In the genomic region with DNA sequence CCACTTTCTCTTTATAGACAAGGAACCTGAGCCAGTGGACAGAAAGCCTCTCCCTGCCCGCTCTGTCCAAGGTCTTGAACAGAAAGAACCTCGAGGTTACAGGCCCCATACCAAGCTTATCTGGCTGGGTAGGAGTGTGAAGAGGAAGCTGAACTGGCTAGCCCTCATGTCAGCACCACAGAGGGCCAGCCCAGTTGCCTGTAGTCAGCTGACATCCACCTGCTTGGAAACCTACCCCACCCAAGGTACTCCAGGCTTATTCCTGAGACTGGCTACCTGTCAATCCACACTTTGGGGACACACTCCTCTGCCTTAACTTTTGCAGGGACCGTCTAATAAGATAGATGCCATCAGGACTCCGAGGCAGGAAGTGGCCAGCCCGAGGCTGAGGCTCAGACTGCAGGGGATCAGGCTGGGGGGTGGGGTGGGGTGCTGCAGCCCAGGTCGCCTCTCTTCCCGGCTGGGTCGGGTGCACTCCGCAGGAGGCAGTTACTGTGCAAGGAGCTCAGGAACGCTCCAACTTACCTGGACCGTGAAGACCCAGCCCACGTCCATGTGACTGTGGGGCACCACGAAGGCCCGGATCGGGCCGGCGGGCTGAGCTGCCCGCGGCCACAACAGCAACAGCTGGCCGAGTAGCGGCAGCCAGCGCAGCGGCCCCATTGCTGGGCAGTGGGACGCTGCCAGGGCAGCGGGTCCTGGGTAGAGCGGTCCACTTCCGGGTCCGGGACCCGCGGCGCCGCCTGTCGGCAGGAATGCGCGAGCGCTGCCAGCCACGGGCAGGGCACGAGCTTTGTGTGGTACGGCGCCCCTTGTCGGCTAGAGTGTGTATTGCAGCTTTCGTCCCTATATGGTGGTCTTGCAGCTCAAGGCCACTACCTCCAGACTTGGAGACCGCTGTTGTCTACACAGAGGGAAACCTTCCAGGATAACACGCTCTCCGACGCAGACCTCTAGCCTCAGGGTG, we compare ENCODE assay signal across 8 mouse cellular contexts. TPM values are rescaled to one million over a fixed set of nuclear protein-coding genes. Genes with fewer than 3 reads are reported as not detected.
DNase-seq lines count a peak whose midpoint lies in the region; ATAC-seq and TF ChIP-seq lines count a peak whose summit lies in the region.

Man2b2 (minus strand) TSS at position 741 of the 967 bp plus-strand sequence.

- peak within 1 kb of the TSS; percentile 71 for H3K4me3 ChIP-seq in erythroblast, embryonic 14.5 days (replicated peaks)
- H3K4me3 ChIP-seq in heart, embryonic 12.5 days: peak within 1 kb of the TSS; percentile 60
- peak within 1 kb of the TSS; percentile 45 for H3K4me3 ChIP-seq in kidney, postnatal 0 days (replicated peaks; ENCODE audit: low read depth, low read length)
- peak within 1 kb of the TSS; percentile 75 for H3K4me3 ChIP-seq in liver, embryonic 11.5 days (ENCODE audit: low read depth, low read length)
- H3K4me3 ChIP-seq in stomach, embryonic 14.5 days (ENCODE audit: low read depth, low read length): peak within 1 kb of the TSS; percentile 55

- ATAC-seq in heart, embryonic 12.5 days (ENCODE audit: insufficient number of reproducible peaks, low FRiP score): peak; percentile 89
- peak; percentile 89 for ATAC-seq in kidney, postnatal 0 days (replicated peaks; ENCODE audit: low FRiP score, low read depth)
- peak; percentile 91 for ATAC-seq in liver, embryonic 11.5 days (replicated peaks; ENCODE audit: low FRiP score)
- ATAC-seq in stomach, embryonic 14.5 days (ENCODE audit: insufficient number of reproducible peaks, insufficient read depth, low FRiP score, low read depth): peak; percentile 79

- 2% methylated on average over 46 of the region's 46 CpGs for WGBS in heart, embryonic 12.5 days
- 4% methylated on average over 46 of the region's 46 CpGs for whole genome bisulfite sequencing in kidney, postnatal 0 days
- WGBS in liver, embryonic 11.5 days: 2% methylated on average over 46 of the region's 46 CpGs
- WGBS in stomach, embryonic 14.5 days: 3% methylated on average over 46 of the region's 46 CpGs

- TF ChIP-seq CTCF in kidney, postnatal 0 days (IDR thresholded peaks at IDR 0.05; ENCODE audit: low read depth): peak; percentile 99

- H3K9me3 ChIP-seq in erythroblast, embryonic 14.5 days (ENCODE audit: control insufficient read depth, low read length): no peaks in the 10 kb centered on the region
- no peaks in the 10 kb centered on the region for H3K9me3 ChIP-seq in heart, embryonic 12.5 days (replicated peaks)
- no peaks in the 10 kb centered on the region for H3K9me3 ChIP-seq in kidney, postnatal 0 days (replicated peaks; ENCODE audit: low read length)
- no peaks in the 10 kb centered on the region for H3K9me3 ChIP-seq in liver, embryonic 11.5 days (ENCODE audit: control insufficient read depth, low read length)
- no peaks in the 10 kb centered on the region for H3K9me3 ChIP-seq in stomach, embryonic 14.5 days (ENCODE audit: control insufficient read depth, low read depth, low read length)

- peak; percentile 95 to 96 for DNase-seq in B cell, adult 2 months
- DNase-seq in brain, adult 2 months (ENCODE audit: low read depth, low spot score): peak; percentile 88
- DNase-seq in kidney, postnatal 0 days (ENCODE audit: low spot score): peak; percentile 80
- peak; percentile 93 for DNase-seq in liver, embryonic 11.5 days (ENCODE audit: low spot score)
- peak; percentile 94 for DNase-seq in naive thymus-derived CD4-positive, alpha-beta T cell, adult 2 months (ENCODE audit: low read depth)

- peaks cover 17% of the 10 kb centered on the region for H3K4me1 ChIP-seq in erythroblast, embryonic 14.5 days (ENCODE audit: control insufficient read depth)
- H3K4me1 ChIP-seq in heart, embryonic 12.5 days (replicated peaks): 0 out of 2 replicates have a peak, but pooled peaks cover 11% of the 10 kb centered on the region
- peaks cover 4% of the 10 kb centered on the region; the same call in 1 of the 2 replicates for H3K4me1 ChIP-seq in kidney, postnatal 0 days (replicated peaks; ENCODE audit: insufficient read depth, low read length)
- H3K4me1 ChIP-seq in liver, embryonic 11.5 days (replicated peaks; ENCODE audit: control insufficient read depth, insufficient read depth, low read length): peaks cover 10% of the 10 kb centered on the region; the same call in 1 of the 2 replicates
- no peaks in the 10 kb centered on the region for H3K4me1 ChIP-seq in stomach, embryonic 14.5 days (ENCODE audit: control insufficient read depth, insufficient read depth, low read length)

- no peaks in the 10 kb centered on the region for H3K27me3 ChIP-seq in erythroblast, embryonic 14.5 days (ENCODE audit: control insufficient read depth)
- peaks cover 3% of the 10 kb centered on the region; the same call in 1 of the 2 replicates for H3K27me3 ChIP-seq in heart, embryonic 12.5 days (replicated peaks)
- no peaks in the 10 kb centered on the region for H3K27me3 ChIP-seq in kidney, postnatal 0 days (ENCODE audit: insufficient read depth, low read length)
- H3K27me3 ChIP-seq in liver, embryonic 11.5 days (replicated peaks; ENCODE audit: control insufficient read depth, insufficient read depth, low read length): no peaks in the 10 kb centered on the region
- no peaks in the 10 kb centered on the region for H3K27me3 ChIP-seq in stomach, embryonic 14.5 days (ENCODE audit: control insufficient read depth, insufficient read depth, low read length)

- no peak within 1 kb of the TSS for H3K27ac ChIP-seq in heart, embryonic 12.5 days (ENCODE audit: poor library complexity, severe bottlenecking)
- no peak within 1 kb of the TSS for H3K27ac ChIP-seq in kidney, postnatal 0 days
- no peak within 1 kb of the TSS for H3K27ac ChIP-seq in liver, embryonic 11.5 days (ENCODE audit: low read depth, low read length)
- no peak within 1 kb of the TSS for H3K27ac ChIP-seq in stomach, embryonic 14.5 days (ENCODE audit: low read length)

- peak within 1 kb of the TSS; percentile 74 for H3K4me2 ChIP-seq in heart, embryonic 12.5 days
- H3K4me2 ChIP-seq in kidney, postnatal 0 days (ENCODE audit: low read length): peak within 1 kb of the TSS; percentile 64
- H3K4me2 ChIP-seq in liver, embryonic 11.5 days: peak within 1 kb of the TSS; percentile 93
- peak within 1 kb of the TSS; percentile 60 for H3K4me2 ChIP-seq in stomach, embryonic 14.5 days (replicated peaks; ENCODE audit: low read depth, low read length)

- H3K36me3 ChIP-seq in erythroblast, embryonic 14.5 days (ENCODE audit: control insufficient read depth): peaks cover 24% of the 10 kb centered on the region
- peaks cover 23% of the 10 kb centered on the region for H3K36me3 ChIP-seq in heart, embryonic 12.5 days
- no peaks in the 10 kb centered on the region for H3K36me3 ChIP-seq in kidney, postnatal 0 days (ENCODE audit: insufficient read depth, low read length)
- no peaks in the 10 kb centered on the region for H3K36me3 ChIP-seq in liver, embryonic 11.5 days (ENCODE audit: control insufficient read depth, insufficient read depth, low read length)
- no peaks in the 10 kb centered on the region for H3K36me3 ChIP-seq in stomach, embryonic 14.5 days (ENCODE audit: control insufficient read depth, insufficient read depth, low read length)

- peak within 1 kb of the TSS; percentile 64 for H3K9ac ChIP-seq in heart, embryonic 12.5 days
- H3K9ac ChIP-seq in kidney, postnatal 0 days (ENCODE audit: low read depth, low read length): peak within 1 kb of the TSS; percentile 61
- peak within 1 kb of the TSS; percentile 90 for H3K9ac ChIP-seq in liver, embryonic 11.5 days (ENCODE audit: low read depth, low read length)
- H3K9ac ChIP-seq in stomach, embryonic 14.5 days (replicated peaks; ENCODE audit: low read depth, low read length): peak within 1 kb of the TSS; percentile 36; the same call in 1 of the 2 replicates

RNA-seq across cellular contexts. Expression of gene Man2b2, which starts in this region (rescaled TPM):
- polyA plus RNA-seq in erythroblast, embryonic 14.5 days (2012): 0.67 and 0.69 TPM in 2 replicates
- polyA plus RNA-seq in heart, embryonic 12.5 days (2016; fragmentation: Nextera tagmentation; extraction: Ambion mirVana): 18.4 and 19.7 TPM in 2 replicates
- polyA plus RNA-seq in kidney, postnatal 0 days (2015; fragmentation: Nextera tagmentation; extraction: Ambion mirVana): 16.5 and 17.6 TPM in 2 replicates
- 17.4 and 20.2 TPM in 2 replicates for polyA plus RNA-seq in liver, embryonic 11.5 days (2014; fragmentation: Nextera tagmentation; extraction: Ambion mirVana)
- 13.4 and 16.4 TPM in 2 replicates for polyA plus RNA-seq in stomach, embryonic 14.5 days (2014; fragmentation: Nextera tagmentation; extraction: Ambion mirVana)

Comparison
In these comparisons a context has a peak if more than half of its experiments do, and no peak if none do; other contexts are left out.
1. H3K9ac ChIP-seq: peak in every context shown above with its lines; median percentile 90 in liver, embryonic 11.5 days; 64 in heart, embryonic 12.5 days; 61 in kidney, postnatal 0 days; 36 in stomach, embryonic 14.5 days.